Mouse (Mus musculus): ENCODE data around the gene Cdr2l.

Gene Cdr2l

GRCm38 (mm10) chr11:115405723-115406122, 24.0 kb downstream of the Cdr2l start:
- in situ Hi-C loops (cut with MboI, MseI) = no loop called here

- in situ Hi-C loops (cut with MboI, MseI) = no loop called here
Observed at GRCm38 (mm10) chr11:115406858-115407401, 25.2 kb downstream of the Cdr2l start.

- in situ Hi-C loops (cut with MboI, MseI) = no loop called here
Observed at GRCm38 (mm10) chr11:115408266-115408920, 26.7 kb downstream of the Cdr2l start.

GRCm38 (mm10) chr11:115409556-115409955, 27.8 kb downstream of the Cdr2l start:
- in situ Hi-C loops (cut with MboI, MseI) = no loop called here

GRCm38 (mm10) chr11:115419531-115420237, 38.0 kb downstream of the Cdr2l start, which contains the start of the genes Atp5h and Kctd2:
Gene Atp5h (minus strand): TSS chr11:115419962.
Gene Kctd2 (plus strand): TSS chr11:115420128.
- in situ Hi-C loops (cut with MboI, MseI) = loop anchor here (10.0 kb wide), 1 partner anchor 55 kb away; the partner anchor contains the start of gene Armc7

GRCm38 (mm10) chr11:115420336-115421190, 38.8 kb downstream of the Cdr2l start:
- in situ Hi-C loops (cut with MboI, MseI) = loop anchor here (10.0 kb wide), 1 partner anchor 54 kb away; the partner anchor contains the start of gene Armc7

- in situ Hi-C loops (cut with MboI, MseI) = loop anchor here (10.0 kb wide), 1 partner anchor 53 kb away; the partner anchor contains the start of gene Armc7
Observed at GRCm38 (mm10) chr11:115421328-115421727, 39.6 kb downstream of the Cdr2l start.

- in situ Hi-C loops (cut with MboI, MseI) = loop anchor here (10.0 kb wide), 1 partner anchor 53 kb away; the partner anchor contains the start of gene Armc7
Observed at GRCm38 (mm10) chr11:115421972-115422371, 40.3 kb downstream of the Cdr2l start.

- in situ Hi-C loops (cut with MboI, MseI) = loop anchor here (10.0 kb wide), 1 partner anchor 52 kb away; the partner anchor contains the start of gene Armc7
Observed at GRCm38 (mm10) chr11:115423091-115423490, 41.4 kb downstream of the Cdr2l start.

- in situ Hi-C loops (cut with MboI, MseI) = loop anchor here (10.0 kb wide), 1 partner anchor 50 kb away; the partner anchor contains the start of gene Armc7
Observed at GRCm38 (mm10) chr11:115424666-115425065, 43.0 kb downstream of the Cdr2l start.

- in situ Hi-C loops (cut with MboI, MseI) = loop anchor here (10.0 kb wide), 1 partner anchor 49 kb away; the partner anchor contains the start of gene Armc7
Observed at GRCm38 (mm10) chr11:115425671-115426070, 44.0 kb downstream of the Cdr2l start.

GRCm38 (mm10) chr11:115427482-115428331, 46.0 kb downstream of the Cdr2l start:
- in situ Hi-C loops (cut with MboI, MseI) = loop anchor here (10.0 kb wide), 1 partner anchor 47 kb away; the partner anchor contains the start of gene Armc7

GRCm38 (mm10) chr11:115429307-115429706, 47.6 kb downstream of the Cdr2l start:
- in situ Hi-C loops (cut with MboI, MseI) = loop anchor here (10.0 kb wide), 1 partner anchor 45 kb away; the partner anchor contains the start of gene Armc7

- in situ Hi-C loops (cut with MboI, MseI) = no loop called here
Observed at GRCm38 (mm10) chr11:115430561-115430960, 48.8 kb downstream of the Cdr2l start.

- in situ Hi-C loops (cut with MboI, MseI) = no loop called here
Observed at GRCm38 (mm10) chr11:115432814-115433213, 51.1 kb downstream of the Cdr2l start.

- in situ Hi-C loops (cut with MboI, MseI) = no loop called here
Observed at GRCm38 (mm10) chr11:115433342-115433741, 51.6 kb downstream of the Cdr2l start.

- in situ Hi-C loops (cut with MboI, MseI) = loop anchor here (5.0 kb wide), 1 partner anchor 82 kb away; no protein-coding TSS in a partner anchor
Observed at GRCm38 (mm10) chr11:115435596-115436337, 54.1 kb downstream of the Cdr2l start.

GRCm38 (mm10) chr11:115437571-115438122, 55.9 kb downstream of the Cdr2l start:
- in situ Hi-C loops (cut with MboI, MseI) = loop anchor here (5.0 kb wide), 1 partner anchor 80 kb away; no protein-coding TSS in a partner anchor

GRCm38 (mm10) chr11:115439326-115439725, 57.6 kb downstream of the Cdr2l start:
- in situ Hi-C loops (cut with MboI, MseI) = loop anchor here (5.0 kb wide), 1 partner anchor 78 kb away; no protein-coding TSS in a partner anchor

All from T-helper 1 cell (primary cell).